Mouse (Mus musculus) ovary, adult 18-20 months (tissue): ENCODE measurements around the gene Hist1h2ae.

Source experiments
- DNase-seq: peaks from one replicate; pipeline ENCODE4 v3.0.0; 2022; ENCODE audit warnings: low spot score, mixed read lengths

The Hist1h2ae gene

DNA sequence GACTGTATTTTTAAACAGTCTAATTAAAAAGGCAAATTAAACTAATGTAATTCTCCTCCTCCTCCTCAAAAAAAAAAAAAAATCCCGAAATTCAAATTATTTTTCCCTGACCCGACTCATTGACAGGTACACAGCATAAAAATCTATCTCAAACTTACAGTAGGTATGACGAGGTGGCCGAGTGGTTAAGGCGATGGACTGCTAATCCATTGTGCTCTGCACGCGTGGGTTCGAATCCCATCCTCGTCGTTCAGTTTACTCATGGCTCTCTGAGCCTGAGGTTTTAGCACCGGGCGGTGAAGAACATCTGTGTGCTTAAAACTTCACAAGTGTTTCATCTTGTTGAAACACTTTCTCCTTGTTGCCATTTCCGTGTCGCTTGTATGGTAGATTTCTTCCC lies 49.3 kb downstream of the Hist1h2ae start:
- DNase-seq, result peak; percentile 51
